Mouse (Mus musculus): Measurements from ENCODE around the gene Sertad1.
A peak's percentile ranks its signal among the peaks of the same experiment; 100 is the strongest.

The Sertad1 gene

GRCm38 (mm10) chr7:27486770-27487697, at the start of gene Sertad1:
Gene Sertad1, plus strand, starts transcription at chr7:27486910.
- peak; percentile 100 for DNase-seq (ENCODE audit: inconsistent age in 2 of 2, low spot score in 1 of 2)

- peak; percentile 27 to 67 for DNase-seq (ENCODE audit: inconsistent age in 2 of 2, low spot score in 1 of 2)
Measured at GRCm38 (mm10) chr7:27437544-27437943, 49.2 kb upstream of the Sertad1 start.

- no peak for DNase-seq (ENCODE audit: inconsistent age in 2 of 2, low spot score in 1 of 2)
Measured at GRCm38 (mm10) chr7:27440014-27440413, 46.7 kb upstream of the Sertad1 start.

GRCm38 (mm10) chr7:27446051-27446450, 40.7 kb upstream of the Sertad1 start:
- DNase-seq (ENCODE audit: inconsistent age in 2 of 2, low spot score in 1 of 2): peak; percentile 41 to 43

- DNase-seq (ENCODE audit: inconsistent age in 2 of 2, low spot score in 1 of 2): peak; percentile 55 to 73
Measured at GRCm38 (mm10) chr7:27446521-27447418, 39.9 kb upstream of the Sertad1 start.

- DNase-seq (ENCODE audit: inconsistent age in 2 of 2, low spot score in 1 of 2): peak; percentile 100
Measured at GRCm38 (mm10) chr7:27447419-27448286, 39.1 kb upstream of the Sertad1 start, which contains the start of the genes Sptbn4 and Blvrb. Gene Sptbn4, minus strand, starts transcription at chr7:27447686. Gene Blvrb, plus strand, starts transcription at chr7:27447978.

GRCm38 (mm10) chr7:27448421-27449206, 38.1 kb upstream of the Sertad1 start:
- DNase-seq (ENCODE audit: inconsistent age in 2 of 2, low spot score in 1 of 2): peak in 1 of 2 experiments; percentile 62

GRCm38 (mm10) chr7:27449256-27449862, 37.4 kb upstream of the Sertad1 start:
- peak; percentile 75 to 90 for DNase-seq (ENCODE audit: inconsistent age in 2 of 2, low spot score in 1 of 2)

- DNase-seq (ENCODE audit: inconsistent age in 2 of 2, low spot score in 1 of 2): no peak
Measured at GRCm38 (mm10) chr7:27451359-27451758, 35.4 kb upstream of the Sertad1 start.

GRCm38 (mm10) chr7:27452206-27452770, 34.4 kb upstream of the Sertad1 start:
- DNase-seq (ENCODE audit: inconsistent age in 2 of 2, low spot score in 1 of 2): no peak

- DNase-seq (ENCODE audit: inconsistent age in 2 of 2, low spot score in 1 of 2): no peak
Measured at GRCm38 (mm10) chr7:27454461-27455121, 32.1 kb upstream of the Sertad1 start.

- DNase-seq (ENCODE audit: inconsistent age in 2 of 2, low spot score in 1 of 2): no peak
Measured at GRCm38 (mm10) chr7:27455273-27455672, 31.4 kb upstream of the Sertad1 start.

- no peak for DNase-seq (ENCODE audit: inconsistent age in 2 of 2, low spot score in 1 of 2)
Measured at GRCm38 (mm10) chr7:27458614-27459013, 28.1 kb upstream of the Sertad1 start.

- DNase-seq (ENCODE audit: inconsistent age in 2 of 2, low spot score in 1 of 2): no peak
Measured at GRCm38 (mm10) chr7:27459640-27460039, 27.1 kb upstream of the Sertad1 start.

- peak in 1 of 2 experiments; percentile 13 for DNase-seq (ENCODE audit: inconsistent age in 2 of 2, low spot score in 1 of 2)
Measured at GRCm38 (mm10) chr7:27460477-27460876, 26.2 kb upstream of the Sertad1 start.

GRCm38 (mm10) chr7:27467648-27468047, 19.1 kb upstream of the Sertad1 start:
- DNase-seq (ENCODE audit: inconsistent age in 2 of 2, low spot score in 1 of 2): peak in 1 of 2 experiments; percentile 43

- no peak for DNase-seq (ENCODE audit: inconsistent age in 2 of 2, low spot score in 1 of 2)
Measured at GRCm38 (mm10) chr7:27471390-27472120, 15.2 kb upstream of the Sertad1 start.

GRCm38 (mm10) chr7:27472596-27472995, 14.1 kb upstream of the Sertad1 start:
- DNase-seq (ENCODE audit: inconsistent age in 2 of 2, low spot score in 1 of 2): peak in 1 of 2 experiments; percentile 80

Measured in adrenal gland, adult (tissue).